Mouse (Mus musculus) stomach, postnatal 0 days (tissue): ENCODE data around the gene Plcb1.

Experiments
- CTCF ChIP-seq: IDR thresholded peaks from 2 replicates; pipeline ENCODE4 v1.5.1; 2016; ENCODE audit warnings: antibody characterized with exemption, low read depth, mild to moderate bottlenecking, moderate library complexity
- EP300 ChIP-seq: optimal IDR thresholded peaks from 2 replicates; pipeline ENCODE3; 2016; ENCODE audit warnings: antibody characterized with exemption

DNA sequence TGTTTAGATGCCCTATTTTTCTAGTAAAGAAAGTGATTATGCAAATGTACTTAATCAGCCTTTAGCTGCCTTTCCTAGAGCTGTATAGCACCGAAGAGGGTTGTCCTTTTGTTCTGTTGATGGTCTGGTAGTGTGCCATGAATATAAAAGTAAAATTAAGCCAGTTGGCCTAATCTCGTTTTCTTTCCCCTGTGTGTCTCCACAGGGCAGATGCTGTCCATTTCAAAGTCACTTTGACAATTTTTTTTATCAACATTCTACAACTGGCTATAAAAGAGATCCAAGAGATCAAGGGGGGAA lies 520.6 kb downstream of the Plcb1 start:
- no peak for TF ChIP-seq EP300
- no peak for TF ChIP-seq CTCF
